Mouse (Mus musculus): ENCODE results near the gene Lrrc34. TPM values are rescaled to one million over a fixed set of nuclear protein-coding genes. Genes with fewer than 3 reads are reported as not detected.

Gene Lrrc34
- total RNA-seq (2021), result under 1 TPM in 1 of 2 experiments, not detected in 1; 0.16 TPM

DNA sequence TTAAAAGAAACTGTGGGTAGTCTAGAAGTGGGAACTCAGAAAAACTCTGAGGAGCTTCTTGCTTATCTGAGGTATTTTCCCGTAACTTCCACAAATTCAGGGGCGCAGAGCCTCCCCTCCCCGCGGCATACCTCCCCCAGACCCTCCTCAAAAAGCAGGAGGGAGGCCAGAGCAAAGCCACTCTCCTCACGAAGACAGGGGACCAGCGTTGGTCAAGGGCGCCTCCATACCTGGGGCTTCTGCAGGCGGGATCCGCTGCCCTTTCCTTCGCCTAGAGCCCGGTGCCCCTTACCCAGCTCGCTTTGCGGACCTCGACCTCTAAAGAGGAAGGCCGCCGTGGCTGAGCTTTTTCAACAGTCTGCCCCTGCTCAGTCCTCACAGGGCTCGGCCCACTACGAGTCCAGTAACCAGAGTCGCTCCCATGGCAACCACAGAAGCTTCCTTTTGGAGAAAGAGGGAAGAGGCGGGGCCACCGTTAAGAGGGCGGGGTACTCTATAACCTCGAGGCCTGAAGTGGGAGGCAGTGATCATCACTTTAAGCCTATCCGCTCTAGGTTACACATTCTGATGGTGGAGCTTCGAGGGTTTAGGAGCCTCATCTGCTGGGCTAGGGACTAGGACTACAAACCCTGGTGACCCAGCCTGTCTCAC lies at the start of gene Lrrc34:
Lrrc34 (minus strand) TSS at position 430 of the 651 bp plus-strand sequence.
- intact Hi-C loops (cut with DNase I), result no loop called here
- DNase-seq (ENCODE audit: low spot score in 2 of 2), result peak; percentile 8 to 12

DNA sequence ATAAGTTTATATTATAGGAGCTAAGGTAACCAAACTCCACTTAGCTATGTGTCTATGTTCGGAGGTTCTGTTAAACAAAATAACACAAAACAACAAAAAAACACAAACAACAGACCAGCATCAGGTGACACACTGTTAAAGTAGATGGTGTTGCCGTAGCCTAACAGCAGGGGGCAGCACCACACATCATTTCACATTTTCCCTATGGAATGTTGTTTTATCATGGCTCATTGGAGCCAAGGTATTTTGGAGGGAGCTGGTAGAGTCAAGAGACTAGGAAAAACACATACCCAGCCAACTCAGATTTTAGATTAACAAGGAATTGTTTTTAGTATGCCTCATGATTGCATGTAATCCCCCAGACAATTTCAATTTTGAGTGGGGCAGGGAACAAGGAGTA lies 48.7 kb upstream of the Lrrc34 start:
- intact Hi-C loops (cut with DNase I), result loop anchor here (2.0 kb wide), 1 partner anchor 96 kb away; the partner anchor contains the start of gene Sec62

GRCm38 (mm10) chr3:30695661-30696060 lies 48.0 kb upstream of the Lrrc34 start:
- DNase-seq (ENCODE audit: low spot score in 2 of 2), result no peak
- intact Hi-C loops (cut with DNase I), result loop anchor here (2.0 kb wide), 1 partner anchor 97 kb away; the partner anchor contains the start of gene Sec62

More for the DNA sequence above, 48.7 kb upstream of the Lrrc34 start:
- DNase-seq (ENCODE audit: low spot score in 2 of 2), result peak; percentile 48 to 66

DNA sequence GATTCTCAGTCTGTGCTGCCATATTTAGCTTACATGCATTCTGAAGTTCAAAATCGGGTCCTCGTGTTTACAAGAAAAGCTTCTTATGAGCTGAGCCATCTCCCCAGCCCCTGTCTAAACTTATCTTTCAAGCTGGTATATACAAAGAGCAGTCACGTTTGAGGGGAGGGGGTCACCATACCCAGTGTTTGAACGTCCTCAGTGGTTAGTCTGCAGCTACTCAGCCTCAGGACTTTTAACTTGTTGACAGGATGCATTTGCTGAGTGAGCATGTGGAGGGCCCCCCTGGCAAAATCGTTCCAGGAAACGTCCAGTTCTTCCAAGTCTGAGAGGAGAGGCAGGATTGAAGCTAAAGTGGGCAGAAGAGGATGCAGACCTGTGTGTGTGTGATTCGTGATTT lies 43.3 kb upstream of the Lrrc34 start:
- no peak for DNase-seq (ENCODE audit: low spot score in 2 of 2)
- intact Hi-C loops (cut with DNase I), result no loop called here

DNA sequence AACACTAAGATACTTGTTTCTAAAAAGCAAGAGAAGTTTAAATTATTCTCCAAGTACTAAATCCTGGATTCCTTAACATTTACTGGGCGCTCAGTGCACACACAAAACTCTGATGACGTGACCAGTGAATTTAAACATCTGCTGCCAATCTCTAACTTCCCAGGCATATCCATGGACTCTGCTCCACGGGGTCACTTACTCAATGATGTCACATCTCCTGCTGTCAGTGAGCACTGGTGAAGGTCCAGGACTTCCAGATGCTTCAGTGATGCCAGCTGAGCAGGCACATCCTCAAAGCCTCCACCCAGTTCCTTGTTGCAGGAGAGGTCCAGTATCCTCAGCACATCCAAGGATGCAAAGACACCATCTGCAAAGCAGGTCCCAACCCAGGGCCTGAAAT lies 39.5 kb upstream of the Lrrc34 start:
- intact Hi-C loops (cut with DNase I), result no loop called here
- no peak for DNase-seq (ENCODE audit: low spot score in 2 of 2)

GRCm38 (mm10) chr3:30683190-30683589 lies 35.5 kb upstream of the Lrrc34 start:
- intact Hi-C loops (cut with DNase I), result no loop called here

DNA sequence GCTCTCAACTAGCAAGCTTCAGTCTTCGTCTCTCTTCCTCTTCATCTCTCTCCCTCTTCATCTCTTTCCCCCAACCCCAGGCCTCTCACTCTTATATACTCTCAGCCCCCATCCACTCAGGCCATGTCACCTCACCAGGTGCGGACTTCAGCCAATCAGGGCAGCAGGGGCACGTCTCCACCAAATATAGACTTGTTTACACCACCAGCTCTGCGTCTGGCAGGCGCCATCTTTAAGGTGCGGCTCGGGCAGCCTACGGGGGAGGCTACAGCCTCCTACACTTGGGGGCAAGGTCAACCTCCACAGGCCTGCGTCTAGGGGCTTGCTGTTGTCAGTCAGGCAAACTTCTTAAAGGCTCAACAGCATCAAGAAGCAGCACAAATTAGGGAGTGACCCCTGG lies 10.8 kb upstream of the Lrrc34 start:
- intact Hi-C loops (cut with DNase I), result no loop called here

More at GRCm38 (mm10) chr3:30683190-30683589, 35.5 kb upstream of the Lrrc34 start:
- DNase-seq (ENCODE audit: low spot score in 2 of 2), result no peak

GRCm38 (mm10) chr3:30655937-30656336 lies 8.3 kb upstream of the Lrrc34 start:
- no peak for DNase-seq (ENCODE audit: low spot score in 2 of 2)

More for the DNA sequence above, 10.8 kb upstream of the Lrrc34 start:
- no peak for DNase-seq (ENCODE audit: low spot score in 2 of 2)

DNA sequence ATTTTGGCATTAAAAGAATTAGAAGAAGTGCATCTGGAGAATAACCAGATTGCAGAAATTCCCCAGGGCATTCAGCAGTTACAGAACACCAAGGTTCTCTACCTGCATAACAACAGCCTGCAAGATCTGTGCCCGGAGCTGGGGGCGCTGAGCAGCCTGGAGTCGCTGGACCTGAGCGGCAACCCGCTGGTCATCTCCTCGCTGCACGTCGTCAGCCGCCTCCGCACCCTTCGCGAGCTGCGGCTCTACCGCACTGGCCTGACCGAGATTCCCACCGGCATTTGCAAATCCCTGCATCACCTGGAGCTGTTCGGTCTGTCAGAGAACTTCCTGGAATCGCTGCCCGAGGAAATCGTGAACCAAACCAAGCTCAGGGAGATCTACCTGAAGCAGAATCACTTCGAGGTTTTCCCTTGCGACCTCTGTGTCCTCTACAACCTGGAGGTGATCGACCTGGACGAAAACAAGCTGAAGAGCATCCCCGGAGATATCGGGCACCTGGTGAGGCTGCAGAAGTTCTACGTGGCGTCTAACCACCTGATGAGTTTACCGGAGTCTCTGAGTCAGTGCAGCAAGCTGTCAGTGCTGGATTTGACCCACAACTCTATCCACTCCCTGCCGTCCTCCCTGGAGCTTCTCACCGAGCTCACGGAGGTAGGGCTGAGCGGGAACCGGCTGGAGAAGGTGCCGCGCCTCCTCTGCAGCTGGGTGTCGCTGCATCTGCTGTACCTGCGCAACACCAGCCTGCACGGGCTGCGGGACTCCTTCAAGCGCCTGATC lies 2.6 kb upstream of the Lrrc34 start:
- peak in 1 of 2 experiments; percentile 17 for DNase-seq (ENCODE audit: low spot score in 2 of 2)
- intact Hi-C loops (cut with DNase I), result no loop called here

More at GRCm38 (mm10) chr3:30655937-30656336, 8.3 kb upstream of the Lrrc34 start:
- intact Hi-C loops (cut with DNase I), result no loop called here

DNA sequence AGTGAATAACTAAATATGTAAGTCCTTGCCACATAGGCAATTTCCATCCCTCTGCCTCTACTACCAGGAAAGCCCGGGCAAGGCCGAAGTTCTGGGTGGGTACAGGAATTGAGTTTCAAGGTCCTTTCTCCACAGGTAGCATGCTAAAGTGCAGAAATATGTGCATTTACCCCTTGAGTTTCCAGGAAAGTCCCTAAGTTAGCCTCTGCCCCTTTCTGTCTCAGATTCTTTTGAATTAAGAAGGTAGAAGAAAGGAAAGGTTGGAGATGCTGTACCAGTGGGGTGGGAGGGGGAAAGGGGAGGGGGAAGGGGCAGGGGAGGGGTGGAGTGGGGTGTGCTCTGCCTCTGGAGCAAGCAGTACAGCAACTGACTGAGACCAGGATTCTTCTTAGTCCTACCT lies 797 bp upstream of the Lrrc34 start:
- intact Hi-C loops (cut with DNase I), result no loop called here
- no peak for DNase-seq (ENCODE audit: low spot score in 2 of 2)

GRCm38 (mm10) chr3:30646761-30647160 lies 908 bp downstream of the Lrrc34 start:
- intact Hi-C loops (cut with DNase I), result no loop called here
- DNase-seq (ENCODE audit: low spot score in 2 of 2), result no peak

- intact Hi-C loops (cut with DNase I), result no loop called here
- no peak for DNase-seq (ENCODE audit: low spot score in 2 of 2)
Measured at GRCm38 (mm10) chr3:30644207-30644606, 3.5 kb downstream of the Lrrc34 start, which contains the start of gene Lrriq4. Lrriq4 (plus strand) TSS chr3:30644507.

GRCm38 (mm10) chr3:30635629-30636028 lies 12.0 kb downstream of the Lrrc34 start:
- intact Hi-C loops (cut with DNase I), result no loop called here
- no peak for DNase-seq (ENCODE audit: low spot score in 2 of 2)

DNA sequence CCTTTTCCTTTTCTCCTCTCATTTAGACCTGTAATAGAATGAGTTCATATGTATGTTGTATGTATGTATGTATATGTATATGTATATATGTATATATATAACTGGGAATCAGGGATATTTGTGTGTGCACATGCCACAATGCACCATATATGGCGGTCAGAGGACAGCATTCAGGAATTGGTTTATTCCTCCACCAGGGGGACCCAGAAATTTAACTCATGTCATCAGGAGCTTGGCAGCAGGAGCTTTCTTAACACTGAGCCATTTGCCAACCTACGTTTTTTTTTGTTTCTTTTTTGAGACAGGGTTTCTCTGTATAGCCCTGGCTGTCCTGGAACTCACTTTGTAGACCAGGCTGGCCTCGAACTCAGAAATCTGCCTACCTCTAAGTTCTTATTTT lies 14.0 kb downstream of the Lrrc34 start:
- intact Hi-C loops (cut with DNase I), result no loop called here
- no peak for DNase-seq (ENCODE audit: low spot score in 2 of 2)

DNA sequence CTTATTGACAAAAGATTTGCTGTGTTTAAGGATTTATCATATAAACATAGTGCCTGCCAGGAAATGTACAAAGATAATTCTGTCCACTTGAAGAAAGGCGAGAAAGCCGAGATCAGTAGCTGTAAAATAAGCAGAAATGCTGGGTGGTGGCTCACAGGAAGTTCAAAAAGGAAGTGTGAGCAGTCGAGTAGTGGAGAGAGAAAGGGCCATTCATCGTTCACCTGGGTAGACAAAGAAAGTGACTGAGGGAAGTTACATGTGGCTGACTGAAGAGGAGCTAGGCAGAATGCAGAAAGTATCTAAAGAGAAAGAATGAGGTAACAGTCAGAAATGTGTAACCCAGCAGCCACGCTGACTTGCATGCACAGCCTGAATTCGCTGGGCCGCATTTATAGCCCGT lies 27.5 kb downstream of the Lrrc34 start:
- intact Hi-C loops (cut with DNase I), result no loop called here

DNA sequence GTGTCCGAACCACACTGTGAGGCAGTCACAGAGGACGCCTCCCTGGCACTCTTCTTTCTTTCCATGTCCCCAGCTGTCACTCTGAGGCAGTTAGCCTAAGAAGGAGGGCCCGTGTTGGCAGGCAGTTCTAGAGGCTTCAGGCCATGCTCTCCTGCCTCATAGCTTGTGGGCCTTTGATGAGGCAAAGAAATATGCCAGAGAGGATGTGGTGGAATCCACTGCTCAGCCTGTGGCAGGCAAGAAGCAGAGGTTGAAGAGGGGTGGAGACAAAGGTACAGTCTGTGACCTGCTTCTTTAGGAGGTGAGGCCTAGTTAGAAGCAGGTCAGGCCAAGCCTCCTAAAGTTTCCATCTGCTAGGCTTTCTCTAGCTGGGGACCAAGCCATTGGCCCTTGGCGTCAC lies 36.7 kb downstream of the Lrrc34 start:
- DNase-seq (ENCODE audit: low spot score in 2 of 2), result no peak
- intact Hi-C loops (cut with DNase I), result no loop called here

More for the DNA sequence above, 27.5 kb downstream of the Lrrc34 start:
- no peak for DNase-seq (ENCODE audit: low spot score in 2 of 2)

DNA sequence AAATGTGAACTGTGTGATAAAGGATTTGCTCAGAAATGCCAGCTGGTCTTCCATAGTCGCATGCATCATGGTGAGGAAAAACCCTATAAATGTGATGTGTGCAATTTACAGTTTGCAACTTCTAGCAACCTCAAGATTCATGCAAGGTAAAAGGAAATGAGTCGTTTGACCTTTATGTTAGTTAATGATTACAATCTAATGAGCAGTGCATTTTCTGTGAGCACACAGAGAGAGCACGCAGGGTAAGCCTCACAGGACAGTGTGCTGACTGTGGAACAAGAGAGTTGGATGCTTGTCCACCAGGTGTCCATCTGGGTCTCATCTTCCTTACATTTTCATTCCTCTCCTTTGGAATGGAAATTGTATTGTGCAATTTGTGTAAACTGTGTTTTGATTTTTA lies 38.7 kb downstream of the Lrrc34 start:
- intact Hi-C loops (cut with DNase I), result loop anchor here (10.0 kb wide), 1 partner anchor 346 kb away; no protein-coding TSS in a partner anchor
- no peak for DNase-seq (ENCODE audit: low spot score in 2 of 2)

DNA sequence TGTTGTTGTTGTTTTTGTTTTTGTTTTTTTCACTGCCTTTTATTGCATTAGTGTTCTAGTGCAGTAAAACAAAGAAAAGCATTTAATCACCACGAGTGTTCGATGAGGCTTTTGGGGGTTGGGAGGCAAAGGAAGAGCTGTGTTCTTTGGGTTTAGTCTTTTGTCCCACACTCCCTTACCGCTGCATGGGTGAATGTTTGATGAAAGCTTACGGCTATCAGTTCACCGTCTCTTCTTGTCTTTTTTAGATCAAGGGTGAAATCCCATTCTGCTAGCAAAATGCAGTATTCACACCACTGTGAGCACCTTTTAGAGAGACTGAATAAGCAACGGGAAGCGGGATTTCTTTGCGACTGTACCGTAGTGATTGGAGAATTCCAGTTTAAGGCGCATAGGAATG lies 44.4 kb downstream of the Lrrc34 start:
- no peak for DNase-seq (ENCODE audit: low spot score in 2 of 2)
- intact Hi-C loops (cut with DNase I), result loop anchor here (2.0 to 10.0 kb wide), 3 partner anchors 190 to 394 kb away; partner anchors contain the start of genes Prkci and Sec62

DNA sequence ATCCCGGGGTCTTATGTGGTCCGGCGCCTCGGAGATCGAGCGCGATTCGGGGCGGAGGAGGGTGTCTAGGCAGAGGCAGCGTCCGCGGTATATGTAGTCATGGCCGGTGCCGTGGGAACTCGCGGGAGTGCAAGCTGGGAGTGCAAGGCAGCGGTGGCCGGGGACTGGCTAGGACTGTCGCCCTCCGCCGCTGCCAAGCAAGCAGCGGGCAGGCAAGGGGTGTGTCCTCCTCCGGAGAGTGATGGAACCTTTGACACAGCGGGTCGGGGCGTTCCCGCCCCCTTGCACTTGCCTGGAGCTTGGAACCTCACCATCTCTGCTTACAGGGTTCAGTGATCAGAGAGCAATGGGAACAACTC lies 45.0 kb downstream of the Lrrc34 start:
- intact Hi-C loops (cut with DNase I), result loop anchor here (2.0 to 10.0 kb wide), 3 partner anchors 190 to 395 kb away; partner anchors contain the start of genes Prkci and Sec62
- DNase-seq (ENCODE audit: low spot score in 2 of 2), result no peak

GRCm38 (mm10) chr3:30602065-30602739 lies 45.5 kb downstream of the Lrrc34 start, which contains the start of gene Mynn:
Mynn (plus strand) TSS chr3:30602065.
- DNase-seq (ENCODE audit: low spot score in 2 of 2), result peak; percentile 98 to 99
- intact Hi-C loops (cut with DNase I), result loop anchor here (2.0 to 10.0 kb wide), 3 partner anchors 191 to 395 kb away; partner anchors contain the start of genes Prkci and Sec62

All from left cerebral cortex, postnatal 25 days (tissue).